Mouse (Mus musculus) bone marrow macrophage, adult 2 months (primary cell): ENCODE results near the gene Fkbp14.

ENCODE experiments used
- CTCF ChIP-seq: IDR thresholded peaks from 2 replicates; pipeline ENCODE4 v1.5.1; 2012; ENCODE audit warnings: low read depth, mild to moderate bottlenecking, low read length, moderate library complexity
- POLR2A ChIP-seq: IDR thresholded peaks from 2 replicates; pipeline ENCODE4 v1.6.1; 2012; ENCODE audit warnings: mild to moderate bottlenecking, low read depth, low read length, borderline replicate concordance

GRCm38 (mm10) chr6:54590691-54591090, 6.4 kb downstream of the Fkbp14 start:
- TF ChIP-seq CTCF = no peak
- TF ChIP-seq POLR2A = no peak
